ENCODE assay signal across 8 mouse cellular contexts in the genomic region with DNA sequence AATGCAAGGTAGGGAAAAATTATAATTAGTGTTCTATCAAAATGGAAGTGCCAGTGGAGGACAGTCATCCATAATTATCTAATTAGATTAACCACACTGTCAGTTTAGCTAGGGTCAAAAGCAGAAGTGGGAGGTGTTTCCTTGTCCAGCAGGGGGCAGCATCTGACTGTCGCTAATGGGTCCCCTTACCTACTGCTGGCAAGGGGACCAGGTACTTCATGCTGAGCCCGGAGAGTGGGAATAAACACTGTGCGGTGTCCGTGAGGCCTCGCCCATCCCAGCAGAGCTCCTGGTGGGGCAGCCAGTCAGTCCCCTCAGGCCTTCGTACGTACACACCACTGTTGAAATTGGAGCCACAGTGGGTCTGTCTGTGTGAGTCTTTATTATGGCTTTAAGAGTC.
DNase-seq lines count a peak whose midpoint lies in the region; ATAC-seq lines count a peak whose summit lies in the region.

No protein-coding gene starts in this region.

- no peak overlapping the region for H3K4me3 ChIP-seq in heart, embryonic 10.5 days
- no peak overlapping the region for H3K4me3 ChIP-seq in forebrain, embryonic 12.5 days (replicated peaks)
- no peak overlapping the region for H3K4me3 ChIP-seq in hindbrain, embryonic 12.5 days

- H3K4me1 ChIP-seq in heart, embryonic 10.5 days, result no peaks in the 10 kb centered on the region
- H3K4me1 ChIP-seq in forebrain, embryonic 12.5 days, result no peaks in the 10 kb centered on the region
- H3K4me1 ChIP-seq in hindbrain, embryonic 12.5 days, result peaks cover 2% of the 10 kb centered on the region

- peak; percentile 81 for ATAC-seq in forebrain, embryonic 12.5 days (ENCODE audit: low FRiP score)
- peak; percentile 76 for ATAC-seq in hindbrain, embryonic 12.5 days (ENCODE audit: low FRiP score)
- ATAC-seq in megakaryocyte-erythroid progenitor cell, adult 5-6 weeks (replicated peaks; ENCODE audit: low FRiP score, low TSS enrichment, poor library complexity, severe bottlenecking), result peak; percentile 89

- no peak overlapping the region for H3K27ac ChIP-seq in heart, embryonic 10.5 days
- no peak overlapping the region for H3K27ac ChIP-seq in forebrain, embryonic 12.5 days
- no peak overlapping the region for H3K27ac ChIP-seq in hindbrain, embryonic 12.5 days

- no peaks in the 10 kb centered on the region for H3K27me3 ChIP-seq in heart, embryonic 10.5 days (ENCODE audit: insufficient read depth, poor library complexity, severe bottlenecking)
- no peaks in the 10 kb centered on the region for H3K27me3 ChIP-seq in forebrain, embryonic 12.5 days
- no peaks in the 10 kb centered on the region for H3K27me3 ChIP-seq in hindbrain, embryonic 12.5 days

- 30% methylated on average over 7 of the region's 7 CpGs for WGBS in heart, embryonic 10.5 days
- WGBS in forebrain, embryonic 12.5 days, result 25% methylated on average over 7 of the region's 7 CpGs
- WGBS in hindbrain, embryonic 12.5 days, result 25% methylated on average over 7 of the region's 7 CpGs

- no peaks in the 10 kb centered on the region for H3K9me3 ChIP-seq in heart, embryonic 10.5 days
- no peaks in the 10 kb centered on the region for H3K9me3 ChIP-seq in forebrain, embryonic 12.5 days
- no peaks in the 10 kb centered on the region for H3K9me3 ChIP-seq in hindbrain, embryonic 12.5 days (replicated peaks)

- peaks cover 16% of the 10 kb centered on the region for H3K36me3 ChIP-seq in heart, embryonic 10.5 days
- peaks cover 9% of the 10 kb centered on the region; the same call in 1 of the 2 replicates for H3K36me3 ChIP-seq in forebrain, embryonic 12.5 days (replicated peaks)
- no peaks in the 10 kb centered on the region for H3K36me3 ChIP-seq in hindbrain, embryonic 12.5 days

- peak; percentile 89 for DNase-seq in heart, adult 11 months
- DNase-seq in heart, embryonic 10.5 days (ENCODE audit: low spot score), result no peak
- DNase-seq in brain, embryonic 18.5 days (ENCODE audit: low read depth, low spot score), result peak; percentile 47
- peak; percentile 67 for DNase-seq in layer of hippocampus, postnatal 36 days
- DNase-seq in skeletal muscle tissue, adult 2 months (ENCODE audit: low read depth, low spot score), result peak; percentile 56

- no peak overlapping the region for H3K4me2 ChIP-seq in forebrain, embryonic 12.5 days
- no peak overlapping the region for H3K4me2 ChIP-seq in hindbrain, embryonic 12.5 days (replicated peaks)

- no peak overlapping the region for H3K9ac ChIP-seq in forebrain, embryonic 12.5 days
- no peak overlapping the region for H3K9ac ChIP-seq in hindbrain, embryonic 12.5 days
